Mouse (Mus musculus) small intestine, adult 2 months (tissue): Measurements from ENCODE around the gene Nav1.

Experiments
- CTCF ChIP-seq: fragments of 200-500 bp; IDR thresholded peaks from 2 replicates; pipeline ENCODE4 v1.5.1; 2012; ENCODE audit warnings: low read depth, mild to moderate bottlenecking, control low read depth, inconsistent platforms, low read length, moderate library complexity, mixed read lengths; ENCODE audit not compliant: insufficient replicate concordance, insufficient read length; ENCODE audit errors: extremely low read depth
- POLR2A ChIP-seq: fragments of 200-500 bp; IDR thresholded peaks from 2 replicates; pipeline ENCODE4 v1.6.1; 2012; ENCODE audit warnings: low read depth, mild to moderate bottlenecking, control low read depth, inconsistent platforms, low read length, moderate library complexity

DNA sequence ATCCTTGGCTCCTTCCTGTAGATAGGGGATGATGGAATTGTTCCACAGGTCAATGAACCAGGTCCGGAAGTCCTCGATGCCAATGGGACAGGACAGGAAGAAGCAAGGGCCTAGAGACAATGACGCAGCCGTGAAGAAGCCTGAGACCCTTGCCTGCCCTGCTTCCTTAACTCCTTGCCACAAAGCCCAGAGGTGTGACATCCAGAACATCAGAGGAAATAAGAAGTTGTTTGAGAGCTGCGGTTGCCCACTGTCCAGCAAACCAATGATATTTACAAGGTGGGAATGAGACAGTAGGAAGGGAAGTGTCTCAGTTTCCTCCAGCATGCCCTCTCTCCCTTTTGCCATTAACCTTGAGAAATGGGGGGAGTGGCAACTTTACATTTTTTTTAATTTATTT, 158.2 kb downstream of the Nav1 start:
- TF ChIP-seq CTCF (no peak), POLR2A (no peak)
